Mouse (Mus musculus): ENCODE results near the gene Adrm1.

DNA sequence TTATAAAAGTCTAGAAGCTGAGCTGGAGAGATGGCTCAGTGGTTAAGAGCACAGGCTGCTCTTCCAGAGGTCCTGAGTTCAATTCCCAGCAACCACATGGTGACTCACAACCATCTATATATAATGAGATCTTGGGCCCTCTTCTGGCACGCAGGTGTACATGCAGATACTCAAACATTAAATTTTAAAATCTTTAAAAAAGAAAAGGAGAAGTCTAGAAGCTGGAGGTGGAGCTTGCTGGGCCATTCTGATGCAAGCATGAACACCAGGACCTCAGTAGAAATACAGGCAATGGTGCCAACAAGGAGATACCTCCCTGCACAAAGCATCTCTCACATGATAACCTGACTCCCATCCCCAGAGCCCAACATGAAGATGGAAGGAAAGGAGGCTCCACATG lies 37.7 kb downstream of the Adrm1 start:
- TF ChIP-seq POLR2A (IDR thresholded peaks at IDR 0.05; ENCODE audit: insufficient read depth, low read depth, low read length) (no peak), CTCF (IDR thresholded peaks at IDR 0.05) (0 out of 2 replicates have a peak, but pooled peaks have one; percentile 10)
